Mouse (Mus musculus): ENCODE results near the gene Fam185a. TPM values are rescaled to one million over a fixed set of nuclear protein-coding genes. Genes with fewer than 3 reads are reported as not detected.

Fam185a gene
- total RNA-seq, 4 experiments from 2014 or later = 12.3 to 14.9 (median 14.8) TPM

DNA sequence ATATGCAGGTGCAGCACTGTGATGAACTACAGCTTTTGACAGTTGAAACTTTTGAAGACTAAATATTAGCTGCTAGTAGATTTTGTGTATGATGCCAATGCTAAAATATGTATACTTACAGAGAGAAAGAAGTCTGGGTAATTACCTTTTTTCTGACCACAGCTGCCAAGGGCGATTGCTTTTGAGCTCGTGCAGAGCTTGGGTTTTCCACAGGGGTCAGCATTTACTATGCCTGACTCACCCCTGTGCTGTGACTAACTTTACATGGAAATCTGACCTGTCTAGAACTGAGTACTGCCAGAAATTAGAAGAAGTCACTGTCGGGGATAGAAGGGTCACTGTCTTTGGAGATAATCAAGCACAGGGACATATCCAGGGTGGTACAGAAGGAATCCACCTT lies 67.5 kb downstream of the Fam185a start:
- no peak for DNase-seq (ENCODE audit: low spot score in 2 of 2)

DNA sequence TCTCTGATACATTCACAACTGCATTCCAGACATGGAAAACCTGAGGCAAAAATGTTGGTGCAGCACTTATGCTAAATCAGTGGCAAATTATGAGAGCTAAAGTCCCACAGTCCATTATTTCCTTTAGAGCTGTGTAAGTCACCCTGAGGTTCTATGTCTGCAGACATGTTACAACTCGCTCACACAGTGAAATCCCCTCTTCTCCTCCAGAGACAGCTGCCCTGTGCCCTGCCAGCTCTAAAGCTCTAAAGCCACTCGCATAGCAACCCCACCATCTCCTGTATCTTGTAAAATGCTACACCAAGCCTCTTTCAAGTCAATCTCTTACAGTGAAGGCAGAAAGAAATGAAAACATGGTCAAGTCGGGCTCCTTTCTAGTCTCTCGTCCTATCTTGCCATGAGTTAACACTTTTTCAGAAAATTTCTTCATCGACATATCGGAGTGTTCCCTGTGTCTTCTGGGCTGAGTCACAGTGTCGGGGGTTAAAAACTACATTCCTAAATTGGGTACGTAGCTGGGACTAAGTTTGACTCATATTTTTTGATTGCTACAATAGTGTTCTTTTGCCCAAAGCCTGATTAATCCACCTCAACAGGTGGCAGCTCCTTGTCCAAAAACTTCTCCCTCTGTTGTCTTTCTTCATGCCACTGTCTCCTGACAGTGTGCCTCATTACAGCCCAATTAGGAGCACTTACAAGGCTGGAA lies 68.7 kb downstream of the Fam185a start:
- DNase-seq (ENCODE audit: low spot score in 2 of 2) = no peak

DNA sequence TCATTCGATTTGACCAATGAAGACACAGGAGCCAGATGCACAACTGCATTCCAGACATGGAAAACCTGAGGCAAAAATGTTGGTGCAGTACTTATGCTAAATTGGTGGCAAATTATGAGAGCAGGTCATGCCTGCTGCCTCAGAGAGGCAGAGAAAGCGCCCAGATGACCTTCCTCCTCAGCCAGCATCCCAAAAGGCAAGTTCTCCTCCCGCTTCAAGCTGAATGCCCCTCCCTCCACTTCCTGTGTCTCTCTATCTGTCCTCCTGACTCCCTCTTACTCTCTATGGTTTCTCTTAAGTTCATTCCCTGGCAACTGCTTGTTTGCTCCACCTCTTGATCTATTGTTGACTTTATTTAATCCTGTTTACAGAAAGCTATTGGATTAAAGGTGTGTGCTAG lies 70.0 kb downstream of the Fam185a start:
- DNase-seq (ENCODE audit: low spot score in 2 of 2) = no peak

DNA sequence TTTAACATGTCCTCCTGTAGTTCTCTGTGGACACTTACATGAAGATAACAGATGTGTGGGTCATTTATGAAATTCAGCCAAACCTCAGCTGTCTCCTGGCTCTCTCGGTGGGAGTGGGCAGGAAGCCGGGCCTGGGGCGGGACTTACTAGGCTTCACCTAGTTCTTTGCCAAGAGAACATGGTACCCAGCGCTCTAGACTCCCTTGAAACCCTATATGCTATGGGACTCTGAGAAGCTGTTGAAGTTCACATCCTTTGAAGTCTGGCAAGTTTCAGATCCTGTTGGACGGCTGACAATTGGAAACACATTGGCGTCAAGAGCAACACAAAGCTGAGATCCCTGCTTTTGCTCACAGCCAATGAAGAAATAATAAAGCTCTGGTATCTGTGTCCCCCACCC lies 71.6 kb downstream of the Fam185a start:
- DNase-seq (ENCODE audit: low spot score in 2 of 2) = no peak

DNA sequence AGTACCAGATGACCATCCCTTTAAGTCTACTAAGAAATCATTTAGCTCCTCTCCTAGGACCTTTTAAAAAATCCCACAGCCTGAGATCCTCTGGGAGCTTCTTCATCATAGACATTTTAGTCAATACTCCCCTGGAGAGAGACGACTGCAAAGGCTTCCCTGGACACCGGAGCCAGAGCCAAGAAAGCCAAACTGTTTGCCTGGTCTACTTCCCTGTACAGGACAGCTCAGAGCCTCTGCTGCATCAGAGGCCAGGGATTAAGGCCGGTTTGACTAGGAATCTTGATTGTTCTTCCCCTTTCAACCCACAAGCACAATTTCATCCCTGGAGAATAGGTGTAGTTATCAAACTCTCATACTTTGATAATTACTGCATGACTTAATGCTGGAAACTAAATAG lies 72.1 kb downstream of the Fam185a start:
- no peak for DNase-seq (ENCODE audit: low spot score in 2 of 2)

DNA sequence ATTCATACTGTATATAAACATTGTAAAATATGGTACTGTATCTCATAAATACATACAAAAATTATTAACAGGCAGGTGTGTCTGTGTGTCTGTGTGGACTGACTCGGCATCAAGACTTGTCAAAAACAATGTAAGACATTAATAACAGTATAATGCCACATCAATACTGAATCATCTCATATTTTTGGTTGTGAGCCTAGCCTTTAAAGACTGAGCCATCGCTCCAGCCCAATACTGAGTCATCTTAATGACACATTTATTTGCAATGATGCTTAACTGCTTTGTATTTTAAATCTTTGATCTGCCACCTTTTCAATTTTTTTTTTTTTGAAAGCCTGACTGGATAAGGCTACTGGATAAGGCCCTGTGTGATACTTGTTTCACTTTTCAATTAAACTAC lies 73.7 kb downstream of the Fam185a start:
- no peak for DNase-seq (ENCODE audit: low spot score in 2 of 2)

DNA sequence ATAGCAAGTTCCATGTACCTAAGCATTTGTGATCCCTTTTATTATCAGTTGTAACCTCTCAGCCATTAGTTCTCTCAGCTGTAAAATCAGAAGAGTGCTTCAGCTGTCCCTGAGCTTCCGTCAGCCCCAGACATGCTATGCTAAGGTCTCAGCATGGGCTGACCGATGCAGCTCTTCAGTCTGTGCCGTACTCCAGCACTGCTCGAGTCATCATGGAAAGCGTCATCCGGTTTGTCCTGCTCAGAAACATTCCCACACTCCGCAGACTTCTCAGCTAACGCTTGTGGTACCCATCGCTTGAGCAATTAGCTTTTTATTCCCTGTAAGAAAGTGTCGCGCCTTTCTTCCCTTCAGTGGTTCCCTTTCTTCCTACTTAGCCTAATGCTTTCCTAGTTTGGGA lies 74.2 kb downstream of the Fam185a start:
- no peak for DNase-seq (ENCODE audit: low spot score in 2 of 2)

DNA sequence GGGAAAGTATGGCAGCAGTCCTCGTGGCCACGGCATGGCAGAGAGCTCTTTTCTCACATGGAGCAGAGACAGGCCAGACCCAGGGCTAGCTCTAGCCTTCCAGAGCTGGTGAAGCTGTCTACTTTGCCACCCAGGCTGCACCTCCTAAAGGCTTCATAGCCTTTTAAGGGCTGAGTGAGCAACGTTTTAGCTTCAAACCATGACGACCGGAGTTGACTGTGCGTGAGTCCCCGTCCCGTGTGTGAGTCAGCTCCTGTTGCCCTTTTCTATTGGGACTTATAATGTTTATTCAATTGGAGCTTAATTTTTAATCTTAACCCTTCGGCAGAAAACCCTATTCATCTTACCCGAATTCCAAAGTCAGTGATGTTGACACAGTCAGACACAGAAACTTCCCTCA lies 75.4 kb downstream of the Fam185a start:
- DNase-seq (ENCODE audit: low spot score in 2 of 2) = no peak

DNA sequence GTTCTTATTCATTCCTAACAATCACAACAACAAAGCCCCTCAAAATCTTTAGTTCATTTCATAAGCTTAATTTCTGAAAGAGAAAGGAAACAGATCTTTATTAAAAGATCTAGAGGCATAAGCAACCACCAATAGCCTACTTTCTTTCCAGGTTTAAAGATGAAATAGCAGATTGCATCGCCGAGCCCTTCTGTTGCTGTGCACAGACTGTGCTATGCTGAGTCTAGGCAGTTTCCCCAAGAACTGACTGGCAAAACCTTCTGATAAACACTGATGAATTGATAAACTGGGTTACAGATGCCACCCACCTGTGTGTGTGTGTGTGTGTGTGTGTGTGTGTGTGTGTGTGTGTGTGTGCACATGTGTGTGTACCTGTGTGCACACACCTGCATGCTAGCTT lies 76.2 kb downstream of the Fam185a start:
- DNase-seq (ENCODE audit: low spot score in 2 of 2) = peak; percentile 34 to 61

DNA sequence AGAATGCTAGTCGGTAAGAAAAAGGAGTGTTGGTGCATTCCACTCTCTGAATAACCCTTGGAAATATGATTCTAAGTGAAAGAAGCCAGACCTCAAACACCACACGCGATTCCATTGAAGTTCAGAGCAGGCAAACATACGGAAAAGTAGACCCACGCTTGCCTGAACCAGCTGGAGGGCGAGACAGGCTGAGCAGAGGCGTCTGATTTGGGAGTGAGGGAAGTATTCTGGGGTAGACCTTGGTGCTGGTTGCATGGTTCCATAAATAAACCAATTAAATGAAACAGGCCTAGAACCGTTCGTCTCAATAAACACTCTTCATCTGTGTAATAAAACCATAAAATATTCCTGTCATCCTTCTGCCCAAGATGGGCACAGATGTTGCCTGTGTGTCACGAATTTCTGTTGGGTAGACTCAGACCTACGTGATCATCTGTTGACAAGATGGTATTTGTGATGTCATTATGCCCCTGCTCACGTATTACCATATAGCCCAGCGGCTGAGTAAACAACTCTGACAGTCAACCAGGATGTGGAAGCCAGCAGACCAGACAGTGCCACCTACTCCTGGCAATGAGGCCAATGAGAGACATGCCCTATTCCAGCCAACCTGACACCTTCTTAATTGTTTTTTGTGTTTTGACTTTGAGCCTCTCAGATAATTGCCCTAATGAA lies 78.3 kb downstream of the Fam185a start:
- peak; percentile 57 to 85 for DNase-seq (ENCODE audit: low spot score in 2 of 2)

DNA sequence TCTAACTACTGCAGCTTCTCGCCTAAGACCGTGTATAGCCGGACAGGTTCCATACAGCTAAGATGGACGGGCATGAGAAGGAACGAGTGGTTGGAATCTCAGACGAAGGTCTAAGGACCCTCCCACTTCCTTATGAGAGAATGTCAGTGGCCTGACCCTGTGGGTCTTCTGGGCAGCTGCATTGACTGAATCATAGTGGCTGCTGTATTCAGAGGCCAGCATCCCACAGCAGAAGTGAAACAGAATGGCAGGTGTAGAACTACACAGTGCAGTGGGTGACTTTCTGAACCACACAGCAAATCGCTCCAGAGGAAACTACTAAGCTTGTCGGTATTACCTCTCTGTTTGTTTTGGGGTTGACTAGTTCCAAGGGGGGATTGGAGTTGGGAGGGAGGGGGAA lies 80.4 kb downstream of the Fam185a start:
- no peak for DNase-seq (ENCODE audit: low spot score in 2 of 2)

DNA sequence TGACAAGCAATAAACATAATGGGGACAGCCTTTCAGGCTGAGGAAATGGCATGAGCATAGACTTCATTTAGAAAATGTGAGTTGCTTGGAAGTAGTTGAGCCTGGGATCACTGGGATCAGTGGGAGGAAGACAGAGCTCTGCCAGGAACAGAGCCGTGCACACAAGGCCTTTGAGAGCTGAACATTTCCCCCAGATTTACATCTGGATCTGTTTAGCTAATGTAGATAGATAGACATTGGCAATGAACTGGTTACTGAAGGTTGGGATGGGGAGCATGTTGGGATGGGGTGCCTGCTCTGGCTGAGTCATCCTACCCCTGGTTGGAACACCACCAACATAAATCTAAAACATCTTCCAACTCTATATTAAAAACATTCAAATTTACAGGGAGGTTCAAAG lies 82.1 kb downstream of the Fam185a start:
- DNase-seq (ENCODE audit: low spot score in 2 of 2) = no peak

DNA sequence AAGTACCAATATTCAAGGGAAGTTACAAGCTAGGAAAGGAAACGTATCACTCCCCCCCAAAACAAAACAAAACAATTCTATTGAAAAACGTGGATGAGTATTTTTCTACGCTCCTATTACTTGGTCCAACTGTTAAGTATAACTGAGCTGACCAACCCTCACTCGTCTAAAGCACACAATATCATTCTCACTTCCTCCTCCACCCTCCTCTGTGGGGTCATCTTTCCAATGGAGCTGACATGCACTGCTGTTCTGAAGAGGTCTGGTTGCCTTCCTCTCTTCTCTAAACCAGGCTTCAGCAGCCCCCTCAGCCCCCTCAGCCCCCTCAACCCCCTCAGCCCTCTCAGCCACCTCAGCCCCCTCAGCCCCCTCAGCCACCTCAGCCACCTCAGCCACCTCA lies 85.0 kb downstream of the Fam185a start:
- no peak for DNase-seq (ENCODE audit: low spot score in 2 of 2)

DNA sequence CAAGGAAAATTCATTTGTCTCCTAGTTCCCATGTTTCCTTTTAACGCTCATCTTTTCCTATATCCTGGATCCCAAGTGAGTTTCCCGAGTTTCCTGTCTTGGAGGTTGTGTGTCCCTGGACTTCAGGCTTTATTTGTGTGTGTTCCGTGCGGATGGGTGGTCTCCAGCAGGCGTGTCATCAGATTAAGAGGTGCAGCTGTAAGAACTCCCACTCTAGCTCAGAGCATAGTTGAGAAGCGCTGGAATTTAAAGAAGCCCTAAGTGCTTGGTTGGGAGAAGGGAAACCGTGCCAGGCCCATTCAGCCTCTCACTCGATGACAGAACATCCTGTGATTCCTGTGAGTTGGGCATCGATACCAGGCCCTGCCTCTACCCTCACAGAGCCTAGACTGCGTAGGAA lies 88.6 kb downstream of the Fam185a start:
- DNase-seq (ENCODE audit: low spot score in 2 of 2) = no peak

DNA sequence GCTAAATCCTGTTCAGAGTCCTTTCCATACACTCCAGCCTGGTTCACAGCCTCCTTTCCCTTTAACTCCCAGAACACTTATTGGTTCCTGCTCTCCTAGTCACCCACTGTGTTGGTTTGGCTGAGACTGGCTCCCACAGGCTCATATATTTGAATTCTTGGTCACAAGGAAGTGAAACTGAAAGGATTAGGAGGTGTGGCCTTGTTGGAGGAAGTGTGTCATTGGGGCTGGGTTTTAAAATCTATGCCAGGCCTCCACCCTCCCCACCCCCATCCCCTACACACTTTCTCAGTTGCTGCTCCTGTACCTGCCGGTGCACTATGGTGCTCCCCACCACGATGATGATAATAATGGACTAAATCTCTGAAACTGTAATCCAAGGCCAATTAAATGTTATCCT lies 92.8 kb downstream of the Fam185a start:
- DNase-seq (ENCODE audit: low spot score in 2 of 2) = no peak

DNA sequence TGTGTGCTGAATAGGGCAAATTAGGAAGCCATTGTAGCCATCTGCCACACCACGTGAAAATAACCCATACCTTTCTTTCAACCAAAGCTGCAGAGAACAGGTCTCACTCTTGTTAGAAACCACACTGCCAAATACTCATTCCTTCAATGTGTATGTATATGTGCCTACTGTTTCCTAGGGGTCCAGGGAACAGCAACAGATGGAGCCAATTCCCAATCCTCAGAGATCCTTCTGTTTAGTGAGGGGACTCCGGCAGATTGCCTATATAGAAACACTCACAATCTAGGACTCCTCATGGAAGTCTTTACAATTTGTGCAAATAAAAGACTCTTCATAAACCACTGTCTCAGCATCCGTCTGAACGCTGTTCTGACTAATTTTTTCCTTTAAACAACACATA lies 93.4 kb downstream of the Fam185a start:
- DNase-seq (ENCODE audit: low spot score in 2 of 2) = no peak

DNA sequence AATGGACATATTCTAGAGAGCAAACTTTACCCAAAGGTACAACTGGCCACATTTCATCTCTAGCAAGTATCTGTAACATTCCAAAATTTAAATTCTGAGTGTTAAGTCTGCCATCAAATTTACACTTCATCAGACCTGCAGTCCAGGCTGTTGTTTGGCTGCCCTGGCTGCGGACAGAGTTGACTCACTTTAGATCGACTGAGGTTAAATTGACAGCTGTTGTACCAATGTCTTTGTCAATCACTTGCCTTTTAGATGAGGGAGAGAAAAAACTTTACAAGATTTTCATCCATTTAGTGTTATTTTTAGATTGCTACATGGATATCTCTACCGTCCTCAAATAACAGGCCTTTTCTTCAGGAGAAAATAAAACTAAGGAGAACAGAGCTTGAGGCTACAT lies 94.4 kb downstream of the Fam185a start:
- DNase-seq (ENCODE audit: low spot score in 2 of 2) = no peak

DNA sequence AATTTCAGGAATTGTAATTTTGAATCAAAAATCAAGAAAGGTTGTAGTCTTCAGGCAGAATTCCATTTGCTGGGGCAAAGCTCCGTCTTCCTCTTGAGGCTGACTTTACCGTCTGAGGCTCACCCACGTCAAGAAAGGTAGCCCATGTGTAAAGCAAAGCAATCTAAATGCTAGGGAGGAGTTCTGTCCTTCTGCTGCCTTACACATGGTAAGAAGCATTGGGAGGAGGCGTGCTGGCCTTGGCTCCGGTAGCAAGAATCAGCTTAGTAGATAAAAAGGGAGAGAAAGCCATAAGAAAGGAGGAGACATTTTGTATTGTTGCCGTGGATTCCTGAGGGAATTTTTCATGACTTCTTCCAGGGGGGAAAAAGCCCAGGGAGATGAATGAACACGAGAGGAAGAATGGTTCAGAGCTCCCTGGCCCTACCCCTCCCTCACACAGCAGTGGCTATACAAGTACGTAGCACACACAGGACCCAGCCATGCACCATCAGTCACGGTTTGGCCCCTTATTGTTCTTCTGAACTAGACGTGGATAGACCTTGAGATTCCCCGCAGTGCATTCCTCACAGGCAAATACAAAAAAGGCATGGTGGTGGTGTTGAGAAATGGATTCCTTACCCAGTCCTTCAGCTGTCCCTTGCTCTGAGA lies 102.2 kb downstream of the Fam185a start:
- no peak for DNase-seq (ENCODE audit: low spot score in 2 of 2)

DNA sequence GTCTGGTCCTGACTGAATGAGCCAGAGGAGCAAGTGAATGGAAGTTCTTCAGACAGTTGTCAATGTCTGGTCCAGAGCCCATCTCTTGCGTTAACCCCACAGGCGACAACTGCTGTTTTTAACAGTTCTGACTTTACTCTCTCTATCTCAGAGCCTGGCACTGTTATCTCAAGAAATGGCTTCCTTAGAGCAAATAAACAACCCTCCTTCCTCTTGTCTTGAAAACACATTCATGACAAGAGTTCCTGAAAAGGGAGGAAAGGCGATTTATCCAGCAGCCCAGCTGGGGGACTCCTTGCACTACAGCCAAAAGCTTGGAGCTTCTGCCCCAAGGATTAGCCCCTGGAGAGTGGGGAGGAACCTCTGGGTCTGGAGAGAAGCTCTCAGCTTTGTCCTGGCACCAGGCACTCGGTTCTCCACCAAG lies 102.7 kb downstream of the Fam185a start:
- DNase-seq (ENCODE audit: low spot score in 2 of 2) = no peak

DNA sequence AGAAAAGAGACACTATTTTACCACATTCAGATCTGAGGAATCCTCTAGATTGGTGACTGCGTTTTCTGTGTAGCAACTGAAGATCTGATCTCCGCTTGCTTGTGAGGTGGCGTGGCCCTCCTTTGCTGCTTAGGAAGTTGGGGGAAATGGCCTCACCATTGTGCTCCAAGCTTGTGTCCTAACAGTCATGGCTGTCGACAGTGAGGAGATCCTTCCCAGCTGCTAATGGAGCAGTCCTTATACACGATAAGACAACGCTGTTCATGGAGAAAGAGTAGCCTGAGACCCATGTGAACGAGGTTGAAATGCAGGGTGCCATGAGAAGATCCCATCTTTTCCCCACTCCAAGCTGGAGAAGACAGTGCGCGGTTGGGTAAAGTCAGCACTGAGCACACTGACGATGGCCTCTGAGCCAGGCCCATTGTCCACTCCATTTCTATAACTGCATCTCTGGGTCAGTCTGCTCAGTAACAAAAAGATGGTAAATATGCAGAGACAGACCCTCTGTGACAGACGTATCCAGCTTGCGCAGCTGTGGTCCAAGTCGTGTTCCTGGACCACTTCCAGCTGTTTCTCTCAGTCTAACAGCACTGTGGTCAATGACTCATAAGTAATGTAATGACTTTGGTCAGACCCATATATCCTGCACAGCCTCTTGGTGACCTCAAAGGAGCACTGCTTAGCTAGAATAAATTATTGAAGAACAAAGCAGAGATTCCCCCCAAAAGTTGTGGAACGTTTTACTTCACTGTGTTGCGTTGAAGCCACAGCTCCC lies 103.5 kb downstream of the Fam185a start:
- DNase-seq (ENCODE audit: low spot score in 2 of 2) = no peak

DNA sequence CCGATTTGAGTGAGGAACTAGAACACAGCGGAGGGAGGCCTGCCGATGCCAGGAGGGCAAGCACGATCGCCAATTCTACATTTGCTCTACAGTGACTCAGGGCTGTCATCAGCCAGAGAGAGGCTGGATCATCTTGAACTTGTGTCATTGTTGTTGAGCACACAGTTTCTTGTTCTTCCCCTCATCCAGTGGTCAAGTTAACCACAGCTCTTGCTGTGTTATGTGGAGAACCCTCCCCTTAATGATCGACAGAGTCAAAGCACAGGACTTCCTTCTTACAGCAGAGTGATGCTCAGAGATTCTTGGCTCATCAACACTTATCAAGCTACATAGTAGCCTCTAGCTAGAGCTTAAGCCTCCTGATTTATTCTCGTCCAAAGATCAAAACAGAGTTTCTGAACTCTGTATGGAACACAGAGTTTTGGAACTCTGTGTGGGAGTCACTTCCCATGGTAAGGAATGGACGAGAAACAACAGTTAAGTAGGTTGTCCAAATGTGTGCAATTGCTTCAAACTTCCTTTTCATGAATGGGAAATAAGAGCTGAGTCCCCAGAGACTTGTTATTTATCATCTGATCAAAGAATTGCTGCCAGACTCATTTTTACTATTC lies 104.5 kb downstream of the Fam185a start:
- DNase-seq (ENCODE audit: low spot score in 2 of 2) = no peak

All from layer of hippocampus, adult 8-10 months (tissue).